Mouse (Mus musculus): Measurements from ENCODE around the gene Ces2h.
"Not testable (repeated sequence)": the region's sequence is repeated elsewhere in the genome, so short reads cannot be mapped to it uniquely, and the experiment has no call there.

Gene Ces2h

GRCm38 (mm10) chr8:105000586-105000985, at the start of gene Ces2h:
Gene Ces2h, plus strand, starts transcription at chr8:105000853.
- DNase-seq (ENCODE audit: low spot score in 2 of 2): no peak

- no peak for DNase-seq (ENCODE audit: low spot score in 2 of 2)
Observed at GRCm38 (mm10) chr8:104961537-104961961, 39.1 kb upstream of the Ces2h start, which contains the start of gene Ces2g. Gene Ces2g, plus strand, starts transcription at chr8:104961718.

- no peak for DNase-seq (ENCODE audit: low spot score in 2 of 2)
Observed at GRCm38 (mm10) chr8:104962229-104962901, 38.3 kb upstream of the Ces2h start.

DNA sequence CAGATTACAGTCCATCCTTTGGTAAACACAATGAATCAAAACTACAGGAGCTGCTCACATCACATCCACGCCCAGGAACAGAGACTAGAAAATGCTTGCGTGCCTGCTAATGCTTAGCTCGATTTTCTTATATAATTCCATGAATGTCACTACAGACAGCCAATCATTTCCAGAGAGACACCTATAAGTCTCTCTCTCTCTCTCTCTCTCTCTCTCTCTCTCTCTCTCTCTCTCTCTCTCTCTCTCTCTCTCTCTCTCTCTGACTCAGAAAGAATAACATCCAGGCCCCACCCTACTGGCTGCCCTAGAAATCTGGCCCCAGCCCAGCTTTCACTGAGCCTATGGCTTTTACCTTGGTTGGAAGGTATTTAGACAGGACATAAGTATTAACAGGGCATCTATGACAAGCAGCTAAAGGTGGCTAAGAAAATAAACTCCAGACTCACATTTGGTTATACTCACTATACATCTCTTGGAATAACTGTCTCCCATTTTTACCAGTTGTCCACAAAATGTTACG, 37.2 kb upstream of the Ces2h start:
- DNase-seq (ENCODE audit: low spot score in 2 of 2): no peak

DNA sequence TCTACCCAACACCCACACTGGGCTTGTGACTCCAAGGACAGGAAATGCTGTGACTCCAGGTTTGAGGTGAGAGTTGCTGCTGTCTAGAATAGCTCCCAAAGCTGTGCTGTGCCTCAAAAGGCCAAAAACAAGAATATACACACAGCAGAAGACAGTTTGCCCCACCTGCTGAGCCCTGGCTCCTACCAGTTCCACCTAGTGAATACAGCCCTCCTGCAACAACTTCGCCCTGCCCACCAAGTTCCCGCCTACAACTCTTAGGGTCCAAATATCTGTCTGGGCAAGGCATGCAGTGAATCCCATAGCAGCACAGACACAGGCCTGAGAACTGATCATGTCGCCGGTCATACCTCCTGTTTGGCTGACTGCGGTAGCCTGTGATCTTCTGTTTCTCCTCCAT, 16.5 kb upstream of the Ces2h start:
- no peak for DNase-seq (ENCODE audit: low spot score in 2 of 2)

DNA sequence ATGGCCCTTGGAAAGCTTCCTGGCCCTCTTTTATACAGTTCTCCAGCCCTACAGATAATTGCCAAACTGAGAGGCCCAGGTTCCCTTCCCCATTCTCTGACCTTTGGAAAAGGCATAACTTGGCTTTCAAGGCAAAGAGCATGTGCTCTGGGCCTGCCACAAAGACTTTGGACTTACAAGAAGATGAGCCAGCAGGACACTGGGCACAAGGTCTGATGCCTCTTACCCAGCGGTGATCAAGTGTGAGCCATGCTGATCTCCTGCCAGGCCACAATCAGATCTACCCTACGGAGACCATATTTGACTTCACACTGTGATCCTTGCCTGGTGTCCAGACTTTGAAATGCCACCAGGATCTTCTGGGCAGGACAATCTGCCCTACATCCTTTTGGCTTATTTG, 15.7 kb upstream of the Ces2h start:
- DNase-seq (ENCODE audit: low spot score in 2 of 2): no peak

DNA sequence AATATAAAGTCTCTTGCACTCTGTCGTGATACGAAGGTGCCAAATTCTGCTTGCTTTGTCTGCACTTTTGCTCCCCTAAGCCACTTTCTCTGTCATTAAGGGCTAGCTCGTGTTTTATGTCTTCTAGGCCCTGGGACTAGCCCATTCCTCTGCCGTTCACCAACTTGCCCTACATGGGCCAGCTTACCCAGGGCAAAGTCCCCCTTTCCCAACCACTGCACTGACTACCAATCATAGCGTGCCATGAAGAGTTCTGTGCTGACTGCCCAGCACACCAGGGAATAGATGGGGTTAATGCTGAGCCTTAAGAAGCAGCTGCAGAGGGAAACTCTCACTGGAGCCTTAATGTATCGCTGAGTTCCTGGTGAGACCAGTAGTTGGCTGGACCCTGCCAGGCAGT, 2.5 kb upstream of the Ces2h start:
- no peak for DNase-seq (ENCODE audit: low spot score in 2 of 2)

- no peak for DNase-seq (ENCODE audit: low spot score in 2 of 2)
Observed at GRCm38 (mm10) chr8:104999183-104999582, 1.5 kb upstream of the Ces2h start.

GRCm38 (mm10) chr8:105010000-105010399, 9.3 kb downstream of the Ces2h start:
- DNase-seq (ENCODE audit: low spot score in 2 of 2): no peak

GRCm38 (mm10) chr8:105011136-105011535, 10.5 kb downstream of the Ces2h start:
- DNase-seq (ENCODE audit: low spot score in 2 of 2): no peak

DNA sequence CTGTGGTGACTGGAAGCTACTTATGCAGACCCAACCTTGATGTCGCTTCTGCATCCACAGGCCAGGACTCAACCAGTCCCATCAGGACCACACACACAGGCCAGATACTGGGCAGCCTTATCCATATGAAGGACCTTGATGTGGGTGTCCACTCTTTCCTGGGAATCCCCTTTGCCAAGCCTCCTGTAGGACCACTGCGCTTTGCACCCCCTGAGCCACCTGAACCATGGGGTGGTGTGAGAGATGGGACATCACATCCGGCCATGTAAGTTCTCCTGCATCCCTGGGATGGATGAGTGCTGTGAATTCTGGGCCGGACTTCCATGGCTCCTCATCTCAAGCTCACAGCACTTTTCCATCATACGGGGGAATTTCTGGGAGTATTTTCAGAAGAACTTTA, 13.7 kb downstream of the Ces2h start:
- DNase-seq (ENCODE audit: low spot score in 2 of 2): no peak

GRCm38 (mm10) chr8:105021954-105022353, 21.3 kb downstream of the Ces2h start:
- no peak for DNase-seq (ENCODE audit: low spot score in 2 of 2)

DNA sequence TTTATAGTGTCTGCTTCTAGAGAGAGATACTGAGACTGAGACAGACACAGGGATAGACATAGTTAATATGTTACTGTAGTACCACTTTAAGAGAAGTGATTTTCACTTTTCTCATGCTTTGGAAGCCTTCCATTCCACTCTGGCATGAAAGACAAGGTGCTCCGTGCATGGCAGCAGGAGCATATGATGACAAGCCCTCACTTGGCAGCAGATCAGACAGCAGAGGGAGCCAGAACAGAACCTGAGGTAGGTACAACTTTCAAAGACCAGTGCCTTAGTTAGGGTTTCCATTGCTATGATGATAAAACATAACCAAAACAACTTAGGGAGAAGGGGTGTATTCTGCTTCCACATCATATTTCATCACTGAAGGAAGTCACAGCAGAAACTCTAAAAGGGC, 22.4 kb downstream of the Ces2h start:
- no peak for DNase-seq (ENCODE audit: low spot score in 2 of 2)

GRCm38 (mm10) chr8:105025050-105025449, 24.4 kb downstream of the Ces2h start:
- DNase-seq (ENCODE audit: low spot score in 2 of 2): no peak

DNA sequence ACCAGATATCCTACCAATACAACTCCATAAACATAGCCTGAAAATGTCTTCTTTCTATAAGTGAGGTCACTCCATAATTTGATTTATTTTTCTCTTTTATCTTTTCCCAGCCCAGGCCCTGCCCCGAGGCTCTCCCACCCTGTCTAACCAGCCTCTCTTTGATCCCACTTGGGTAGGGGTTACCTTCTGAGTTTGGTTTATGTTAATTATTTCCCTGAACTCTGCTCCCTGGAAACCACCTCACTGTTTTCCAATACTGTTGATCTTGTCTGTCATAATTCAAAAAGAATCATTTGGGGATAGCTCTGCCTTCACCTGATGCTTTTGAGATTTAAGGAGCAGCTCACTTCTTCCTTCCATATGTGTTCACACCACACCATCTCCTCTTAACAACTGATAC, 42.9 kb downstream of the Ces2h start:
- no peak for DNase-seq (ENCODE audit: low spot score in 2 of 2)

DNA sequence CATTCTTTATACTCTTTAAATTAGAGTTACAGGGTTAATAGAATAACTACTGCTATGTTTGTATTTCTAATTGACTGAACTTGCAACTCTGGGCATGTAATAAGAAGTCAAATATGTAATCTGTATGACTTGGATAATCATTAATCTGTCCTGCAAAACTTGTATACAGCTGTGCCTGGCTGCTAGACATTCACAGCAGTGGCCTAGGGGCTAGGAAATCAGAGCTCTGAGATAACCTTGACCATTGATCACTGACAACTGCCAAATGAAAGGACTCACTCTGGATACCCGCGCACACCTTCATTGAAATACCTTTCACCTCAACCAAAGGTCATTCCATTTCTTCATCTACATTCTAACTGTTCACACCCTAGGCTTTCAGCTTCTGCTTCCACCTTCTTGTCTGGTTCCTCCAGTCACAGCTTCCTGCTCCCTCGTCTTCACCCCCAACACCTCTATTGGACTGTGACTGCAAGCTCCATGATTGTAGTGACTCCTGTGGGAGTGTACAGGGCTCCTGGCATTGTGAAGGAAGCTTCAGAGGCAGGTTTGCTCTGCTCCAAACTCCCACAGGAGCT, 45.3 kb downstream of the Ces2h start:
- DNase-seq (ENCODE audit: low spot score in 2 of 2): no peak

GRCm38 (mm10) chr8:105048371-105048854, 47.8 kb downstream of the Ces2h start, which contains the start of gene Ces3a:
Gene Ces3a, plus strand, starts transcription at chr8:105048601.
- no peak for DNase-seq (ENCODE audit: low spot score in 2 of 2)

DNA sequence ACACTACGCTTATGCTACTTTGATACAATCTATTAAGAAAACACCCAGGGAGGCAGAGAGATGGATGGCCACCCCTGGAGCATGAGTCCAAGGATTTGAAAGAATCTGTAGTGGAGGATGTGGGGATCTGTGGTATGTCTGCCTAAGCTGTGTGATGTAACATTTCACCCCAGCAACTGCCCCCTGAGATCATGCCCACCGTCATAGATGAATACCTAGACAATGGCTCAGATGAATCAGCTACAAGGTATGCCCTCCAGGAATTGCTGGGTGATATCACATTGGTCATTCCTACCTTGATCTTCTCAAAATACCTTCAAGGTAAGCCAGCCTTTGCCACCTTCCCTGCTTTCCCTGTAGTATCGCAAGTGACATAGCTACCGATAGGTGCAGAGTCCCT, 55.6 kb downstream of the Ces2h start:
- DNase-seq (ENCODE audit: low spot score in 2 of 2): no peak

GRCm38 (mm10) chr8:105060056-105060455, 59.4 kb downstream of the Ces2h start:
- DNase-seq (ENCODE audit: low spot score in 2 of 2): no peak

DNA sequence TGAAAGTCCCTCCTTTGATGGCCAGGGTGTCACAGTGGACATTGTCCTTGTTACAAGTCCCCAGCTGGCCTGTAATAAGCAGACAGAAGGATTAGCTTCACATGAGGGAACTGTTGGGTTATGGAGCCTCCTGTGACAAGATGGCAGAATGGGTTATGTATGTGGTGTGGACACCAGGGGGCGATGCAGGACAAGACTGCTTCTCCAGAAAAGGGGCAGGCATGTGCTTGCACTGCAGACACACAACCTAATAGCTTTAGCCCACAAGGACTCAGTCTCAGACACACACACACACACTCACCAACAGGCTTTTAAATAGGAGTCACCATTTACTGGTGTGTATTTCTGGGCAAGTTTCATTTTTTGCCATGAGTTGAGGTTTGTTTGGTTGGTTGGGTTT, 66.1 kb downstream of the Ces2h start:
- DNase-seq (ENCODE audit: low spot score in 2 of 2): peak in 1 of 2 experiments; percentile 5

DNA sequence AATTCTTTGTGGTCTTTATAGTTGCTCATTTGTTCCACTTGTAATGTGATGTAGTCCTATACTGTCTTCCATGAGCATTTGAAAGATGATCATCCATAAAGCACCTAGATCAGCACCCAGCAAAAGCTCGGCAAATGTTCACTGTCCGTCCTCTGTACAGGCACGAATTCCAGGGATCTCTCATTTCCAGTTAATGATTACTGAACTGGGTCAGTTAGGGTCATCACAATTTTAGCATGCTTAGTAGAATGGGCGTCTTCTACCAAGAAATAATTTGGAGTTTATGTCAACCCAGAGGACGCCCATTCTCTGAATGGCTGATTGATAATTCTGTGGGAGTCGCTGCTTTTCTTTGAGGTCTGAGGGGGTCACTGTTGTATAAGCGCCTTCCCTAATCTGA, 67.3 kb downstream of the Ces2h start:
- DNase-seq (ENCODE audit: low spot score in 2 of 2): not testable (repeated sequence)

- DNase-seq (ENCODE audit: low spot score in 2 of 2): no peak
Observed at GRCm38 (mm10) chr8:105068971-105069370, 68.3 kb downstream of the Ces2h start.

Data from frontal cortex, postnatal 25 days (tissue).